ENCODE assay signal across 27 mouse cellular contexts in genomic region chr7:45725151-45725550, GRCm38 (mm10). TPM values are rescaled to one million over a fixed set of nuclear protein-coding genes. Genes with fewer than 3 reads are reported as not detected.
"Had no signal": no experiment of that assay in that cellular context is flagged by ENCODE, and none has a peak within 500 bp of the region (broad histone marks: within the 10 kb centered on the region; RNA-seq: fewer than 3 reads in every experiment).

No protein-coding gene starts in this region.

- H3K27ac ChIP-seq: kidney, embryonic 15.5 days; liver, embryonic 13.5 days; macrophage; midbrain, embryonic 12.5 days; midbrain, embryonic 15.5 days; neural tube, embryonic 12.5 days; neural tube, embryonic 15.5 days had no signal

- H3K4me2 ChIP-seq: kidney, embryonic 15.5 days; liver, embryonic 13.5 days; lung, embryonic 14.5 days; midbrain, embryonic 12.5 days; midbrain, embryonic 15.5 days; neural tube, embryonic 12.5 days; neural tube, embryonic 15.5 days had no signal

- H3K4me1 ChIP-seq: midbrain, embryonic 12.5 days; midbrain, embryonic 15.5 days; neural tube, embryonic 15.5 days had no signal

- H3K9me3 ChIP-seq: kidney, embryonic 15.5 days; liver, embryonic 13.5 days; midbrain, embryonic 12.5 days; midbrain, embryonic 15.5 days; neural tube, embryonic 12.5 days; neural tube, embryonic 15.5 days had no signal

- DNase-seq: kidney, postnatal 10 days; kidney, postnatal 36 days; left cerebral cortex, postnatal 4 days; liver, embryonic 13.5 days; lung, embryonic 14.5 days; right cerebral cortex, adult 18-20 months; right cerebral cortex, postnatal 14 days; right cerebral cortex, postnatal 4 days; thymus, adult 18-20 months; thymus, postnatal 36 days had no signal

- H3K27me3 ChIP-seq: kidney, embryonic 15.5 days; liver, embryonic 13.5 days; midbrain, embryonic 12.5 days; midbrain, embryonic 15.5 days; neural tube, embryonic 12.5 days; neural tube, embryonic 15.5 days had no signal

- H3K4me3 ChIP-seq: kidney, embryonic 15.5 days; liver, embryonic 13.5 days; midbrain, embryonic 12.5 days; midbrain, embryonic 15.5 days; neural tube, embryonic 12.5 days; neural tube, embryonic 15.5 days had no signal

- ATAC-seq: lung, postnatal 0 days; midbrain, embryonic 15.5 days had no signal

- H3K9ac ChIP-seq: kidney, embryonic 15.5 days; liver, embryonic 13.5 days; lung, embryonic 14.5 days; midbrain, embryonic 12.5 days; midbrain, embryonic 15.5 days; neural tube, embryonic 12.5 days; neural tube, embryonic 15.5 days had no signal

RNA-seq across cellular contexts. Expression of gene Spaca4, which starts 0.5 kb away (rescaled TPM):
- total RNA-seq: layer of hippocampus, adult 8-10 months; layer of hippocampus, postnatal 14 days; left cerebral cortex, adult 8-10 months; left cerebral cortex, postnatal 14 days; left cerebral cortex, postnatal 4 days; liver, adult 2 months; megakaryocyte, adult 5-6 weeks had no signal
- polyA plus RNA-seq: kidney, embryonic 15.5 days; limb, embryonic 14.5 days; liver, adult 2 months; liver, embryonic 13.5 days; liver, embryonic 16.5 days; lung, embryonic 14.5 days; lung, postnatal 0 days; macrophage; midbrain, embryonic 12.5 days; midbrain, embryonic 15.5 days; neural tube, embryonic 12.5 days; neural tube, embryonic 15.5 days; stomach, embryonic 14.5 days; urinary bladder, adult 2 months had no signal

RNA-seq across cellular contexts. Expression of gene Fam83e, which starts 4.1 kb away (rescaled TPM):
- polyA plus RNA-seq: macrophage had no signal
